In genomic region chr19:53664831-53665230, GRCm38 (mm10) we compare ENCODE assay signal across 19 mouse cellular contexts. TPM values are rescaled to one million over a fixed set of nuclear protein-coding genes. Genes with fewer than 3 reads are reported as not detected.
DNase-seq lines count a peak whose midpoint lies in the region; ATAC-seq and TF ChIP-seq lines count a peak whose summit lies in the region.
"Had no signal": no experiment of that assay in that cellular context is flagged by ENCODE, and none has a peak within 500 bp of the region (broad histone marks: within the 10 kb centered on the region; RNA-seq: fewer than 3 reads in every experiment).

No protein-coding gene starts in this region.

- no peak overlapping the region for H3K4me3 ChIP-seq in myocyte
- H3K4me3 ChIP-seq in hindbrain, embryonic 11.5 days (ENCODE audit: low read depth, low read length): no peak overlapping the region

- no peak overlapping the region for H3K4me2 ChIP-seq in myocyte (ENCODE audit: low read depth)
- H3K4me2 ChIP-seq in hindbrain, embryonic 11.5 days (replicated peaks; ENCODE audit: low read depth, low read length): no peak overlapping the region

- no peak for ATAC-seq in hindbrain, embryonic 11.5 days (ENCODE audit: low FRiP score)
- ATAC-seq: activated CD4-positive, CD25-positive, alpha-beta regulatory T cell, adult 4 months; CD4-positive, CD25-positive, alpha-beta regulatory T cell, adult 4 months; Patski had no signal

- no peak overlapping the region for H3K27ac ChIP-seq in hindbrain, embryonic 11.5 days (ENCODE audit: low read depth, low read length)

- no peak overlapping the region for H3ac ChIP-seq in myocyte (ENCODE audit: control insufficient read depth, insufficient read length)

- H3K9ac ChIP-seq in hindbrain, embryonic 11.5 days (ENCODE audit: low read depth, low read length): no peak overlapping the region

- H3K9me3 ChIP-seq in hindbrain, embryonic 11.5 days (ENCODE audit: control insufficient read depth, low read length): no peaks in the 10 kb centered on the region
- H3K9me3 ChIP-seq: G1E had no signal

- TF ChIP-seq POLR2A in myocyte (IDR thresholded peaks at IDR 0.05; ENCODE audit: insufficient read length, low read depth): no peak

- H3K27me3 ChIP-seq in myocyte (ENCODE audit: control insufficient read depth, insufficient read depth, insufficient read length): no peaks in the 10 kb centered on the region
- H3K27me3 ChIP-seq in hindbrain, embryonic 11.5 days (ENCODE audit: control insufficient read depth, insufficient read depth, low read length): no peaks in the 10 kb centered on the region
- H3K27me3 ChIP-seq: CH12.LX had no signal

- H3K36me3 ChIP-seq in myocyte (ENCODE audit: control insufficient read depth, insufficient read depth): no peaks in the 10 kb centered on the region
- H3K36me3 ChIP-seq in hindbrain, embryonic 11.5 days (ENCODE audit: control insufficient read depth, insufficient read depth, low read length): no peaks in the 10 kb centered on the region
- H3K36me3 ChIP-seq: G1E had no signal

- H3K79me2 ChIP-seq in myocyte (ENCODE audit: control insufficient read depth, insufficient read depth): no peaks in the 10 kb centered on the region

- WGBS in hindbrain, embryonic 11.5 days: 90% methylated on average over 9 of the region's 9 CpGs

- H3K4me1 ChIP-seq in hindbrain, embryonic 11.5 days (replicated peaks; ENCODE audit: control insufficient read depth, insufficient read depth, low read length): no peaks in the 10 kb centered on the region

- DNase-seq in heart, adult 11 months: peak; percentile 83
- no peak for DNase-seq in heart, adult 18-20 months
- DNase-seq in hindbrain, embryonic 11.5 days (ENCODE audit: low spot score): no peak
- DNase-seq: adrenal gland, adult 2 months; adrenal gland, adult 8-10 months; adrenal gland, postnatal 10 days; adrenal gland, postnatal 14 days; adrenal gland, postnatal 25 days; adrenal gland, postnatal 36 days; B cell, adult 2 months; cerebellum, adult 11 months; cerebellum, adult 11-12 months; cerebellum, adult 18-20 months had no signal

TF ChIP-seq in myocyte, 11 proteins besides CTCF, POLR2A, EP300 and RAD21:
- peak in 1 of 3 experiments; percentile 69 for TF ChIP-seq MYOG (IDR thresholded peaks at IDR 0.05; ENCODE audit: control insufficient read depth in 1 of 3, insufficient read depth in 1 of 3, insufficient read length in 2 of 3, low read depth in 2 of 3)
- TF ChIP-seq MAX (IDR thresholded peaks at IDR 0.05; ENCODE audit: low read depth): no peak
- TF ChIP-seq USF1 (IDR thresholded peaks at IDR 0.05; ENCODE audit: low read depth): no peak
- no peak for TF ChIP-seq REST (IDR thresholded peaks at IDR 0.05; ENCODE audit: insufficient read depth, insufficient read length)
- TF ChIP-seq MYOD1 (IDR thresholded peaks at IDR 0.05; ENCODE audit: control insufficient read depth in 1 of 3, insufficient read length in 2 of 3, low read depth in 2 of 3): peak in 2 of 3 experiments; percentile 60 to 67
- no peak for TF ChIP-seq TCF12 (IDR thresholded peaks at IDR 0.05; ENCODE audit: insufficient read depth, poor library complexity, severe bottlenecking)
- TF ChIP-seq SRF (IDR thresholded peaks at IDR 0.05; ENCODE audit: control insufficient read depth, insufficient read length, low read depth): no peak
- TF ChIP-seq E2F4 (IDR thresholded peaks at IDR 0.05; ENCODE audit: insufficient read depth): no peak
- no peak for TF ChIP-seq POLR2AphosphoS2 (IDR thresholded peaks at IDR 0.05; ENCODE audit: insufficient read length, low read depth)

RNA-seq across cellular contexts. Expression of gene Rbm20, which starts 12.3 kb away (rescaled TPM):
- total RNA-seq in heart, adult 18-20 months (2021): 100 to 1,000 TPM; 175 to 184 TPM
- 35.4 TPM for polyA plus RNA-seq in myocyte (2012; fragmentation: generic; extraction: Trizol)
- 0.64 and 0.73 TPM in 2 replicates for polyA plus RNA-seq in hindbrain, embryonic 11.5 days (2014; fragmentation: Nextera tagmentation; extraction: Ambion mirVana)

Comparison
In these comparisons a context has a peak if more than half of its experiments do, and no peak if none do; other contexts are left out.
1. RNA of gene Rbm20, which starts 12.3 kb away (polyA plus RNA-seq): 35.4 TPM in myocyte (single experiment); 0.64 to 0.73 TPM in hindbrain, embryonic 11.5 days; every median in the first group is over 10 times any median in the second.